Mouse (Mus musculus): ENCODE data around the gene Neo1. TPM values are rescaled to one million over a fixed set of nuclear protein-coding genes. Genes with fewer than 3 reads are reported as not detected.

The Neo1 gene
- total and polyA plus RNA-seq, 2 experiments from 2014 or later, result 18.5 to 79.7 TPM

DNA sequence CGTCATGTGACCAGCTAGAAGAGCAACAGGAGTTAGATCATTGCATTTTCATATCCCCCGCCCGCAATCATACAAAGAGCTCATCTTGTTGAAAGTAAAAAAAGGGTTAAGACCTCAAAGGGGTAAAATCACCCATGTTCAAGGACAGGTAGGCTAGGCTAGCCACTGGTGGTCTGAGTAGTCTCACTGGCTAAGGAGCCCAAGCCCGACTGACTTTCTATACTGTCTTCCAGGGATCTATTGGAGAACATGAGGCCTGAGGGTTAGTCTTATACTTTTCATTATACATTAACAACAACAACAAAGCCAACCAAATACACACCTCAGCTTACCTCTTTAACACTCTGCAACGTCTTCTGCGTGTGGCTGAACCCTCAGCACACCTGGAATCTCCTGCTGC lies 160.8 kb downstream of the Neo1 start:
- Histone ChIP-seq H3K36me3 (replicated peaks; ENCODE audit: control insufficient read depth, insufficient read depth, low read length) (peaks cover 26% of the 10 kb centered on the region), H3K27me3 (ENCODE audit: control insufficient read depth, insufficient read depth, low read length) (no peaks in the 10 kb centered on the region), H3K9ac (replicated peaks; ENCODE audit: low read depth, low read length) (no peak overlapping the region), H3K9me3 (replicated peaks; ENCODE audit: control insufficient read depth, low read length) (no peaks in the 10 kb centered on the region), H3K4me1 (ENCODE audit: control insufficient read depth, insufficient read depth) (no peaks in the 10 kb centered on the region), H3K27ac (ENCODE audit: low read depth) (no peak overlapping the region), H3K4me3 (ENCODE audit: low read depth, low read length) (no peak overlapping the region), H3K4me2 (ENCODE audit: low read depth, low read length) (no peak overlapping the region)
- ATAC-seq (ENCODE audit: insufficient read depth, low read depth) (no peak), DNase-seq (ENCODE audit: low spot score) (no peak)
- TF ChIP-seq CTCF (IDR thresholded peaks at IDR 0.05; ENCODE audit: low read depth) (no peak), EP300 (IDR thresholded peaks at IDR 0.05; ENCODE audit: low read depth) (no peak)
- WGBS, result 94% methylated on average over 6 of the region's 6 CpGs

DNA sequence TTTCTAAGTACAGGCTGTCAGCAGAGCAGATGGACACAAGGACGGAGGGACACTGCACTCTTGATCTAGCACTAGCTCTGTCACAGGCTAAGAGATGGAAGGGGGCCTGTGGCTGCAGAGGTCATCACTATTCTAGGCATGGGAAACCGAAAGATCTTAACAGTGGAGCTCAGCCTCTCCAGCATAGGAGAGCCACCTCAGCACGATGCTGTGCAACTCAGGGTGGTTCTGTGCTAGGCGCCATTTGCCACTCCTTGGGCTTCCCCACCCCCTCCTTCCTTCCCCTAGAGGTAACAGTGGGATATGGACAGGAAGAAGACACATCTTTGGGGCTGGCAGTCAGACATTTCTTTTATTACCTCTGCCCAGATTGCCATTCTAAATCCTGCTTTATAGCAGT lies 161.9 kb downstream of the Neo1 start:
- DNase-seq (ENCODE audit: low spot score) (no peak), ATAC-seq (ENCODE audit: insufficient read depth, low read depth) (no peak)
- H3K9me3 ChIP-seq (replicated peaks; ENCODE audit: control insufficient read depth, low read length), result no peaks in the 10 kb centered on the region
- no peaks in the 10 kb centered on the region for H3K27me3 ChIP-seq (ENCODE audit: control insufficient read depth, insufficient read depth, low read length)
- H3K4me1 ChIP-seq (ENCODE audit: control insufficient read depth, insufficient read depth), result no peaks in the 10 kb centered on the region
- H3K4me3 ChIP-seq (ENCODE audit: low read depth, low read length), result no peak overlapping the region
- TF ChIP-seq CTCF (IDR thresholded peaks at IDR 0.05; ENCODE audit: low read depth) (no peak), EP300 (IDR thresholded peaks at IDR 0.05; ENCODE audit: low read depth) (no peak)
- no peak overlapping the region for H3K4me2 ChIP-seq (ENCODE audit: low read depth, low read length)
- 81% methylated on average over 4 of the region's 4 CpGs for WGBS
- H3K27ac ChIP-seq (ENCODE audit: low read depth), result no peak overlapping the region
- peaks cover 24% of the 10 kb centered on the region for H3K36me3 ChIP-seq (replicated peaks; ENCODE audit: control insufficient read depth, insufficient read depth, low read length)
- H3K9ac ChIP-seq (replicated peaks; ENCODE audit: low read depth, low read length), result no peak overlapping the region

DNA sequence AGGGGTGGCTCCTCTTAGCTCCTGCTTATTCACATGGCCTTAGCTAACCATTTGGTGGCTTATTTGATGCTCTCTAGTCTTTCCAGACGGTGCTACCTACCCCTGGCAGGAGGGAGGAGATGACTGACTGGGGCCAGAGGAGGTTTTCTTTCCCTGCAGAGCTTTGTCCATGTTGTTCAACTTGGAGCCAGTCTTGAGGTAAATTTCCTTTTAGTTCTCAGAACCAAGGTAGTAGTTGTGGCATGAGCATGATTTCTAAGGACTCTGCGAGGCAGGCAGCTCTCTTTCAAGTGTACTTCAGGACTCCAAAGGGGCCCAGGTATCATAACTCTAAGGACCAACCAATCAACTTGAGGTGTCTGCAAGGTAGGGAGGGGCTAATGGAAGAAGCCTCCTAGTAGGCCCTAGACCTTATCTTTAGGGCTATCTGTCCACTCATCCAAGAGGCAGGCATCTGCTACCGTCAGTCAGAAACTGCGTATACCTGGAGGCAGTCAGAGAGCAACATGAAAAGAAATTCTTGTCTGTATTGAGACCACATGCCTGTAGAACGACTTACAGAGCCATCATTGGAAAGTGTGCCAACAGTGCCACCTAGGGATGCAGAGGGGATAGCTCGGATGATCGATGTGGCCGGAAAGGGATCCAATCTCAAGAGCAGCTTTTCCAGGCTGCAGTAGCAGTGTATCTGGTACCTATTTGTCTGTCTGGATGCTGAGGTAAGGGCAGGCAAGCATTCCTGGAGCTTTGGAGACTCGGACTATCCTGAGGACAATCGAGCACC lies 162.5 kb downstream of the Neo1 start:
- Histone ChIP-seq H3K4me2 (ENCODE audit: low read depth, low read length) (no peak overlapping the region), H3K36me3 (replicated peaks; ENCODE audit: control insufficient read depth, insufficient read depth, low read length) (peaks cover 24% of the 10 kb centered on the region), H3K4me1 (ENCODE audit: control insufficient read depth, insufficient read depth) (no peaks in the 10 kb centered on the region), H3K9me3 (replicated peaks; ENCODE audit: control insufficient read depth, low read length) (no peaks in the 10 kb centered on the region), H3K27ac (ENCODE audit: low read depth) (no peak overlapping the region), H3K4me3 (ENCODE audit: low read depth, low read length) (no peak overlapping the region), H3K9ac (replicated peaks; ENCODE audit: low read depth, low read length) (no peak overlapping the region), H3K27me3 (ENCODE audit: control insufficient read depth, insufficient read depth, low read length) (no peaks in the 10 kb centered on the region)
- DNase-seq (ENCODE audit: low spot score), result peak; percentile 60
- ATAC-seq (ENCODE audit: insufficient read depth, low read depth), result peak; percentile 47
- WGBS, result 32% methylated on average over 10 of the region's 10 CpGs
- TF ChIP-seq CTCF (IDR thresholded peaks at IDR 0.05; ENCODE audit: low read depth), result peak; percentile 93
- no peak for TF ChIP-seq EP300 (IDR thresholded peaks at IDR 0.05; ENCODE audit: low read depth)

DNA sequence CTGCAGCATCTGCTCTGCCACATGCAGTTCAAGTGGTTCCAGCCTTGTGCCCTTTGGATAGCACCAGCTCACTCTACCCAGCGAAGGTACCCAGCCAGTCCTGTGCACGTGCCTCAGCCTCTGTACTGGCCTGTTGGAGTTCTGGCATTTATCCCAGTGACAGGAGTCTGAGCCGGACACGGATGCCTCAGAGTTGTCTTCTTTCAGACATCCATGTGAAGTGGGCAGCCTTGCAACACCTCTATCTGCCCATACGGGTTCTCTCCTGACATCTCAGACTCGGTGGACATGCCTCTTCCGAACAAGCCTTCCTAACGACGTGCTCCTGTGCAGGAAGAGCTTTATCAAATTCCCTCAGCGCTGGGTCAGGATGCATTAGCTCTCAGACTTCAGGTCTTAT lies 165.1 kb downstream of the Neo1 start:
- Histone ChIP-seq H3K36me3 (replicated peaks; ENCODE audit: control insufficient read depth, insufficient read depth, low read length) (peaks cover 4% of the 10 kb centered on the region), H3K9me3 (replicated peaks; ENCODE audit: control insufficient read depth, low read length) (no peaks in the 10 kb centered on the region), H3K4me3 (ENCODE audit: low read depth, low read length) (no peak overlapping the region), H3K4me1 (ENCODE audit: control insufficient read depth, insufficient read depth) (no peaks in the 10 kb centered on the region), H3K27me3 (ENCODE audit: control insufficient read depth, insufficient read depth, low read length) (no peaks in the 10 kb centered on the region), H3K27ac (ENCODE audit: low read depth) (no peak overlapping the region), H3K9ac (replicated peaks; ENCODE audit: low read depth, low read length) (no peak overlapping the region), H3K4me2 (ENCODE audit: low read depth, low read length) (no peak overlapping the region)
- WGBS, result 16% methylated on average over 10 of the region's 10 CpGs
- ATAC-seq (ENCODE audit: insufficient read depth, low read depth), result no peak; the same call in 1 of the 2 replicates
- DNase-seq (ENCODE audit: low spot score), result no peak
- TF ChIP-seq CTCF (IDR thresholded peaks at IDR 0.05; ENCODE audit: low read depth), result no peak
- no peak for TF ChIP-seq EP300 (IDR thresholded peaks at IDR 0.05; ENCODE audit: low read depth)

DNA sequence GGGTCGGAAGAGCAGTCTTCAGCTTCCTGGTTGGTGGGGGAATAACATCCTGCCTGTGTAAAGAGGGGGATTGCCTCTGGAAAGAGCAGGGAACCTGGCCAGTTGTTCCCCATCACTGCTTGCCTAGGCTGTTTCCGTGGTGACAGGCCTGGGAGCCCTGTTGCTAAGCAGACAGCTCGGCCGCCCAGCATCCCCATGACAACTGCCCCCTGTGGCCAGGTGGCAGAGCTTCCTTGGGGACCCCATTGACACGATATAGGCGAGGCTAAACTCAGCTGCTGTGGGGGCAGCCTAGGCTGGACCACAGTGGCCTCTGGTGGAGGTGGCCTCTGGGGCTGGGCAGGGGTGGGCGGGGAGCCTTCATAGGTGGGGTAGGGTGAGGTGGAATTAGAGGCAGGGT lies 172.4 kb downstream of the Neo1 start:
- H3K36me3 ChIP-seq (replicated peaks; ENCODE audit: control insufficient read depth, insufficient read depth, low read length), result no peaks in the 10 kb centered on the region; the same call in 1 of the 2 replicates
- no peak for DNase-seq (ENCODE audit: low spot score)
- no peak overlapping the region for H3K9ac ChIP-seq (replicated peaks; ENCODE audit: low read depth, low read length)
- no peaks in the 10 kb centered on the region for H3K9me3 ChIP-seq (replicated peaks; ENCODE audit: control insufficient read depth, low read length)
- TF ChIP-seq EP300 (IDR thresholded peaks at IDR 0.05; ENCODE audit: low read depth) (no peak), CTCF (IDR thresholded peaks at IDR 0.05; ENCODE audit: low read depth) (peak; percentile 9; the same call in 1 of the 2 replicates)
- WGBS, result 34% methylated on average over 7 of the region's 7 CpGs
- no peak overlapping the region for H3K4me2 ChIP-seq (ENCODE audit: low read depth, low read length)
- H3K27ac ChIP-seq (ENCODE audit: low read depth), result no peak overlapping the region
- no peak overlapping the region for H3K4me3 ChIP-seq (ENCODE audit: low read depth, low read length)
- 0 out of 2 replicates have a peak, but pooled peaks cover 8% of the 10 kb centered on the region for H3K27me3 ChIP-seq (ENCODE audit: control insufficient read depth, insufficient read depth, low read length)
- ATAC-seq (ENCODE audit: insufficient read depth, low read depth), result no peak
- no peaks in the 10 kb centered on the region for H3K4me1 ChIP-seq (ENCODE audit: control insufficient read depth, insufficient read depth)

All from heart, postnatal 0 days (tissue).